Mouse (Mus musculus) midbrain, embryonic 11.5 days (tissue): ENCODE data around the gene Ppp1r26. TPM values are rescaled to one million over a fixed set of nuclear protein-coding genes. Genes with fewer than 3 reads are reported as not detected.

Source experiments
- ATAC-seq: fragments of 200-750 bp; cut with Nextera tagmentation; 2 replicates; pipeline ENCODE4 v1.8.0; 2017; ENCODE audit warnings: moderate TSS enrichment, moderate library complexity; ENCODE audit not compliant: low FRiP score
- DNase-seq: peaks from one replicate; pipeline ENCODE4 v3.0.0; 2015; ENCODE audit warnings: low spot score; ENCODE audit errors: missing footprints
- H3K27ac ChIP-seq: fragments of 300-500 bp; sonication (generic); 2 replicates; pipeline ENCODE4 v1.5.1; 2014; ENCODE audit warnings: low read depth, low read length
- H3K27me3 ChIP-seq: fragments of 300-500 bp; sonication (generic); 2 replicates; pipeline ENCODE4 v1.6.1; 2014; ENCODE audit warnings: mild to moderate bottlenecking, low read length, moderate library complexity, mixed read lengths; ENCODE audit not compliant: control insufficient read depth, insufficient read depth
- H3K36me3 ChIP-seq: fragments of 300-500 bp; sonication (generic); 2 replicates; pipeline ENCODE4 v1.6.1; 2014; ENCODE audit warnings: mild to moderate bottlenecking, low read length, moderate library complexity, mixed read lengths; ENCODE audit not compliant: control insufficient read depth, insufficient read depth
- H3K4me1 ChIP-seq: fragments of 300-500 bp; sonication (generic); 2 replicates; pipeline ENCODE4 v1.6.1; 2014; ENCODE audit warnings: low read length; ENCODE audit not compliant: control insufficient read depth, insufficient read depth
- H3K4me2 ChIP-seq: fragments of 300-500 bp; sonication (generic); 2 replicates; pipeline ENCODE4 v1.6.1; 2014; ENCODE audit warnings: mild to moderate bottlenecking, moderate library complexity
- H3K4me3 ChIP-seq: fragments of 300-500 bp; sonication (generic); 2 replicates; pipeline ENCODE4 v1.5.1; 2014; ENCODE audit warnings: low read depth, low read length
- H3K9ac ChIP-seq: fragments of 300-500 bp; sonication (generic); 2 replicates; pipeline ENCODE4 v1.6.1; 2014; ENCODE audit warnings: low read length
- H3K9me3 ChIP-seq: fragments of 300-500 bp; sonication (generic); 2 replicates; pipeline ENCODE4 v1.6.1; 2016; ENCODE audit warnings: low read length; ENCODE audit not compliant: control insufficient read depth
- WGBS: fragments of 180-500 bp; shearing (Covaris S2); extraction: QIAGEN DNeasy Blood & Tissue Kit; methylation state at CpG from one replicate; pipeline ENCODE4 v1.1.7; 2014; 5-methylcytosine and 5-hydroxymethylcytosine counted together
- polyA plus RNA-seq: library from polyadenylated mRNA; unstranded; fragments of >200 nt; fragmentation: Nextera tagmentation; extraction: Ambion mirVana; gene quantifications from 2 replicates; pipeline ENCODE4 v1.2.1, GENCODE M21; 2014

Ppp1r26 gene
- 2.9 and 3.2 TPM in 2 replicates for polyA plus RNA-seq

DNA sequence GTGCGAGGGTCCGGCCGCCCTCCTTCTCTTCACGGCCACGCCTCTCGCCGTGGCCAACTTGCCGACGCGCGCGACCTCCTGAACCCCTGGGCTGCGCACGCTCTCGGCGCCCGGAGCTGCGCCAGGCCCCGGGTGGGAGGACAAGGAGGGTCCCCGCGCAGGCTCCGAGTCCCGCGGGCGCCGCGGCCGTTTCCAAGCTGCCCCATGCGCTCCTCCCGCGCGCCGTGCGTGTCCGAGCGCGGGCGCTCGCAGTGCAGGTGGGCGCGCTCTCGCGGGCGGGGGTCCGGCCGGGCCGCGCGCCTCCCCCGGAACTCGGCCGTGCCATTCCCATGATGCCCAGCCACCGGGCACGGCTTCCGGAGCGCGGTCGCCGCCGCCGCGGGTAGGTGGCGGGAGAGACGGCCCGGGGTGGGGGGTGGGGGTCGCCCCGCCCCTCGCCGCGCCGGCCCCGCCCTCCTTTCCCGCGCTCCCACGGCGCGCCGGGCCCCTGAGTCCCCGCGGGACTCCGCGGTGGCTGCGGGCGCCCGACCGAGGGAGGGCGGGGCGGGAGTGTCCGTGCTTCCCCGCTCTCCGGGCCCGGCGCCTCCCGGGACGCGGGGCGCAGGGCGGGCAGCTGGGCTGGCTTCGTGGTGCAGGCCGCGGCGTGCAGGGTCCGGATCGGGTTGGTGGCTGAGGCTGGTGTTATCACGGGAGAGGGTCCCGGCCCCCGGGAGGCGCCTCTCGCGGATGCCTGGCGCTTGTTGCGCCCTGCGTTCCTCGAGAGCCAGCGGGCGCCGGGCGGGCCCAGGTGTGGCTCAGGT, at the start of gene Ppp1r26:
Gene Ppp1r26 (plus strand): TSS at position 286 of the 800 bp plus-strand sequence.
- DNase-seq = peak; percentile 93
- peak within 1 kb of the TSS; percentile 91 for H3K4me2 ChIP-seq
- peak; percentile 75 for ATAC-seq
- no peaks in the 10 kb centered on the region for H3K27me3 ChIP-seq
- under 1% methylated on average over 82 of the region's 118 CpGs for WGBS
- H3K9me3 ChIP-seq = no peaks in the 10 kb centered on the region
- peak within 1 kb of the TSS; percentile 83 for H3K9ac ChIP-seq
- no peak within 1 kb of the TSS for H3K27ac ChIP-seq
- peak within 1 kb of the TSS; percentile 79 for H3K4me3 ChIP-seq
- no peaks in the 10 kb centered on the region for H3K36me3 ChIP-seq
- H3K4me1 ChIP-seq = peaks cover 7% of the 10 kb centered on the region

DNA sequence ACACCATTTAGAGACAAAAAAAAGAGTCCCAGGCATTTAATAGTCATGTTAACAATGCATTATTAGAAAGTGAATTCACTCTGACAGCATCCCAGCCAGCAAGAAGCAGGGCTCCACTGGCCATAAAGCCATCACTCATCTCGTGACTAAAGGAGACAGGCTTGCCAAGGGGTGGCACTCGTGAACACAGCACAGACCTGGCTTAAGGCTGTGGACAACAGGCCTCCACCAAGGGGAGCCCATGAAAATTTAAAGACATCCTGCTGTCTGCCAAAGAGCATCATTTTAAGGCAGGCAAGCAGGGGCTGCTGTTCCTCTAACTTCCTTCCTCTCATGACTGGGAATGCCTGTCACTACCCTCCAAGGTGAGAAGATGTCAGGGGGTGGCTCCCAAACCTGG, 49.7 kb upstream of the Ppp1r26 start:
- no peak for ATAC-seq
- H3K27ac ChIP-seq = no peak overlapping the region
- WGBS = 65% methylated on average over 2 of the region's 2 CpGs

DNA sequence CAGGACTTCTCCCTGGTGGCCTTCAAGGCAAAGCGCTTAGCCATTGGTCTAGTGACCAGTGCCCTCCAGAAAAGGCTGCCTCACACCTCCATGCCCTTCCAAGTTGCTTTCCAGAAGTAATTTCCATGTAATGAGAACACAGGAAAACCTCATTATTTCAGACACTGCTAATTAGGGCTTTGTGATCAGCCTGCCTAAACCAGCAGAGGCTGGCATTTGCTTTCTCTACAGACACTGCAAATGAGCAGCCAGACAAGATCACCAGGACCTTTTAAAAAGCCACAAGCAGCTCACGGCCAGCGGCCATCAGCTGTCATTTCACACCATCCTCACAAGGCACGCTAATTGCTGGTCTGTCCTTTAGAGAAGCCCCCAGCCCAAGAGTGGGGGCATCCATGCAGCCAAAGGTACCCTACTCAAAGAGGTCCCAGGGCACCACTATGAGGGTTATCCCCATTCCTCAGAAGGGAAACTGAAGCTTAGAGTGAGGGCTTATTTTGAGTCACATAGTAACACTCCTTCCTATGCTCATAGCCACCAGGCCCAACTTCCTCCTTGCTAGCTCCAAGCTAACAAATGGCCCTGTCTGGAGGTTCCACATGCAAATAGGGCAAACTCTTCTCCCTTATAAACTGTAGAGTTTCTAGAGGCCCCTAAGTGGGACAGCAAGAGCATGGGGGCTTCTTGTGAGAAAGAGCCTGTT, 49.0 kb upstream of the Ppp1r26 start:
- ATAC-seq = no peak
- H3K4me1 ChIP-seq = no peaks in the 10 kb centered on the region
- H3K9ac ChIP-seq = no peak overlapping the region
- no peaks in the 10 kb centered on the region for H3K36me3 ChIP-seq
- no peak overlapping the region for H3K4me3 ChIP-seq
- whole genome bisulfite sequencing = 79% methylated on average over 4 of the region's 4 CpGs
- DNase-seq = no peak
- no peak overlapping the region for H3K27ac ChIP-seq
- no peaks in the 10 kb centered on the region for H3K9me3 ChIP-seq
- no peaks in the 10 kb centered on the region for H3K27me3 ChIP-seq
- no peak overlapping the region for H3K4me2 ChIP-seq

More for the DNA sequence above, 49.7 kb upstream of the Ppp1r26 start:
- H3K36me3 ChIP-seq = no peaks in the 10 kb centered on the region
- no peak overlapping the region for H3K9ac ChIP-seq
- peak; percentile 49 for DNase-seq
- no peak overlapping the region for H3K4me2 ChIP-seq
- no peak overlapping the region for H3K4me3 ChIP-seq
- no peaks in the 10 kb centered on the region for H3K4me1 ChIP-seq
- H3K27me3 ChIP-seq = no peaks in the 10 kb centered on the region
- no peaks in the 10 kb centered on the region for H3K9me3 ChIP-seq

DNA sequence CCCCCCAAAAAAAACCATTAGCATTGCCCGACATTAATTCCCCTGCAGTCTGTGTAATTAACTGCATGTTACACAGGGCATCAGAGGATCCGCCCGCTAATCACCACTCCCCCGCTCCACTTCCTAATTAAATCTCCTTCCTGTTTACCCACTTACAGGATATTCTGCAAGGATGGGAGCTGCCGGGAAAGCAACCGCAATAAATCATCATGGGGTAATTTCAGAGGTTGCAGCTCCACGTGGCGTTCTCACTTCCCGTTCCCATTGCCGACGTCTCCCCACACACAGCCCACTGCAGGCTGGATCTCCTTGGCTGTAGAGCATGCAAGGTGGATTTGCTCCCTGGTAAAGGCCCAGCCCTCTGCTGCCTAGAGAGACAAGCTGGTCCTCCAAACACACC, 45.0 kb upstream of the Ppp1r26 start:
- no peak overlapping the region for H3K27ac ChIP-seq

DNA sequence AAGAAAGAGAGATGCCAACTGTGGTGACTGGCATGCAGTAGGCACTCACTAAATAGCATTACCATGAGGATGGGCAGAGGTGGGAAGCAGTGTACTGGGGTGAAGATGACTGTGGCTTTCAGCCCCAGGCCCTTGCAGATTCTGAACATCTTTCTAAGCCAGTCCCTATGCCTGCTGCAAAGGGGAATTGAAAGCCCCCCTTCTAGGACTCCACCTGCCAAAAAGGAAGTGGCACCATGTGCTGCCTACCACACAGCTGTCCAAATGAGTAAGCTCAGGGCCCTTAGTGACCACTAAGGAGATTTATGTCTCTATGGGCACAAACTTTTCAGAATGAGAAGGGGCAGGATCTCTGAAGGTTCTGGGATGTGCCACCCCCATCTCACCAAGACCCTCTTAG, 44.5 kb upstream of the Ppp1r26 start:
- no peak for DNase-seq
- H3K36me3 ChIP-seq = no peaks in the 10 kb centered on the region
- H3K9ac ChIP-seq = no peak overlapping the region
- no peaks in the 10 kb centered on the region for H3K27me3 ChIP-seq
- H3K4me2 ChIP-seq = no peak overlapping the region
- H3K4me1 ChIP-seq = no peaks in the 10 kb centered on the region
- no peak for ATAC-seq
- H3K27ac ChIP-seq = no peak overlapping the region
- peaks cover 3% of the 10 kb centered on the region; the same call in 1 of the 2 replicates for H3K9me3 ChIP-seq
- no peak overlapping the region for H3K4me3 ChIP-seq

More for the DNA sequence above, 45.0 kb upstream of the Ppp1r26 start:
- H3K9ac ChIP-seq = no peak overlapping the region
- WGBS = 87% methylated on average over 11 of the region's 11 CpGs
- H3K4me2 ChIP-seq = no peak overlapping the region
- no peak overlapping the region for H3K4me3 ChIP-seq
- no peak for ATAC-seq
- H3K4me1 ChIP-seq = no peaks in the 10 kb centered on the region
- no peaks in the 10 kb centered on the region for H3K27me3 ChIP-seq
- H3K9me3 ChIP-seq = peaks cover 3% of the 10 kb centered on the region; the same call in 1 of the 2 replicates
- DNase-seq = no peak
- H3K36me3 ChIP-seq = no peaks in the 10 kb centered on the region

DNA sequence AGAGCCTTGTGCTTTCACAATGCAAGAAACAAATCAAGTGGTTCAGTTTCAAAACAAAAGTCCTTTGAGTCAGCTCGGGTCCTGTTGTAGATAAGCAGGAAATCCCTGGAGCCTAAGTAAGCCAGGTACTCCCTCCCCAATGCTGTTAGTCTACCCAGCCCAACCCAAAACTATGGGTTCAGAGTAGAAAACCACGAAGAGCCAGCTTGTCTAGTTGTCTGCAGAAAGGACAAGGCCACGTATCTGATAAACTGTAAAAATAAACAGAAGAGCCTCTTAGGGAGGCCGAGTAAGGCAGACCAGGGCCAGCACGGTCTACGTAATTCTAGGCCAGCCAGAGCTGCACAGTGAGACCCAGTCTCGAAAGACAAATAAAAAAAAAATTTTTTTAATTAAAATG, 38.8 kb upstream of the Ppp1r26 start:
- DNase-seq = no peak
- no peak overlapping the region for H3K27ac ChIP-seq
- H3K4me2 ChIP-seq = no peak overlapping the region
- no peak overlapping the region for H3K9ac ChIP-seq
- H3K4me1 ChIP-seq = no peaks in the 10 kb centered on the region
- H3K9me3 ChIP-seq = peaks cover 3% of the 10 kb centered on the region; the same call in 1 of the 2 replicates
- ATAC-seq = no peak
- no peak overlapping the region for H3K4me3 ChIP-seq
- 71% methylated on average over 7 of the region's 7 CpGs for WGBS
- H3K36me3 ChIP-seq = no peaks in the 10 kb centered on the region
- H3K27me3 ChIP-seq = no peaks in the 10 kb centered on the region; the same call in 1 of the 2 replicates

DNA sequence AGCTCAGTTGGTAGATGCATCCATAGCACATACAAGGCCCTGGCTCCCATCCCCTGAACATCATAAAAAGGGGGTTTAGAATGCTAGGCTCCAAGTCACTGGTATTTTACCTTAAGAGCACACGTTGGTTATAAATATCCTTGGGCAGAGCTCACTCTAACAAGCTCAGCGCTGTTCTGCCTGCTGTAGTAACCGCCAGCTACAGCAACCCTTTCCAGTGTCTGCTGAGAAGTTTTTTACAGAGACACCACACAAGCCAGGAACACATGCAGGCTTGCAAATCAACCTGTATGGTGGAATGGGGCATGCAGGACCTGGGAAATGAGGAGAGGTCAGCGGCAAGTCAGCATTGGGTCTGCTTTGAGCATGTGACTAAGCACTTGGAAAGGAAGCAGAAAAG, 37.5 kb upstream of the Ppp1r26 start:
- Histone ChIP-seq H3K9me3 (no peaks in the 10 kb centered on the region), H3K9ac (no peak overlapping the region), H3K4me3 (no peak overlapping the region), H3K4me2 (no peak overlapping the region), H3K4me1 (no peaks in the 10 kb centered on the region), H3K36me3 (no peaks in the 10 kb centered on the region), H3K27me3 (no peaks in the 10 kb centered on the region; the same call in 1 of the 2 replicates), H3K27ac (no peak overlapping the region)
- no peak for DNase-seq
- WGBS = 91% methylated on average over 4 of the region's 4 CpGs
- no peak for ATAC-seq

DNA sequence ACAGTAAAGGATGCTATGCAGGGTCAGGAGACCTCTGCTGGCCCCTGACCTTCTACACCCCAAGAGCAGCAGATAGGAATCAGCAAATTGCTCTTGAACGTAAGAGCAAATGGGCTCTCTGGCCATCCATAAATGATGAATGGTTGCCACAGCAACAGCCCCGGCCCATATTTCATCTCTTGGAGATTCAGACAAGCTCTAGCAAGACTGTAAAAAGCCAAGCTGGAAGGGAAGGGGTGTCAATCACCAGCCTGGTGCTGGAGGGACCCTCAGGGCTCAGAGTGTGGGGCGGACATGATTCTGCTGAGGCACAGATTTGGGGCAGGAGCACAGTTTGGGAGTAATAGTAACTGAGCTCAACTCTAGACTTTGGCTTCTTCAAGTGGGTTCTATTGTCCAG, 37.0 kb upstream of the Ppp1r26 start:
- 68% methylated on average over 3 of the region's 3 CpGs for WGBS
- Histone ChIP-seq H3K27me3 (no peaks in the 10 kb centered on the region; the same call in 1 of the 2 replicates), H3K27ac (no peak overlapping the region), H3K4me3 (no peak overlapping the region), H3K4me2 (no peak overlapping the region), H3K9ac (no peak overlapping the region), H3K4me1 (no peaks in the 10 kb centered on the region), H3K9me3 (no peaks in the 10 kb centered on the region), H3K36me3 (no peaks in the 10 kb centered on the region)
- DNase-seq (no peak), ATAC-seq (no peak)

DNA sequence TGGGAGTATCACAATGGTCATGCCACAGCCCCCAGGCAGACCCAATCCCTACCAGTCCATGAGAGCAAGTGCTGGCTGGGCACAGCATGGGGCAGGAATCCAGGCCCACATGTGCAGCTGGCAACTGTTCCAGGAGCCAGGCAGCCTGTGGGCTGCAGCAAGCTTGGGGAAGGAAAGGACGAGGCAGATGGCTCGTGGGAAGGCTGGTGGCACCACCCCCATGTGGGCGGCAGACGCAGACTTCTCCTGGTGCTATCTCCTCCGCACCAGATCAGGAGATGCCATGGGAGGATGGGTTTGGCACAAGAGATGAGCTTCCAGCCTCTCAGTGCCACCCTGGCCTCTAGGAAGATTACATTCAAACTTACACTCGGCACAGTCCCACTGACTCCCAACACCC, 33.7 kb upstream of the Ppp1r26 start:
- Histone ChIP-seq H3K27ac (no peak overlapping the region), H3K9ac (no peak overlapping the region), H3K27me3 (no peaks in the 10 kb centered on the region; the same call in 1 of the 2 replicates), H3K4me2 (no peak overlapping the region), H3K36me3 (no peaks in the 10 kb centered on the region), H3K4me1 (no peaks in the 10 kb centered on the region), H3K4me3 (no peak overlapping the region), H3K9me3 (no peaks in the 10 kb centered on the region)
- DNase-seq = no peak
- 82% methylated on average over 6 of the region's 6 CpGs for WGBS
- no peak for ATAC-seq
